Mouse (Mus musculus): ENCODE measurements around the gene Hormad2.

Gene Hormad2

GRCm38 (mm10) chr11:4440978-4441377, at the start of gene Hormad2:
TSS of gene Hormad2 (minus strand) at chr11:4441105.
- DNase-seq, result no peak

- no peak for DNase-seq
These were observed 48.3 kb upstream of the Hormad2 start for GRCm38 (mm10) chr11:4489207-4489606.

GRCm38 (mm10) chr11:4488798-4489197, 47.9 kb upstream of the Hormad2 start:
- no peak for DNase-seq

GRCm38 (mm10) chr11:4488367-4488766, 47.5 kb upstream of the Hormad2 start:
- no peak for DNase-seq

- DNase-seq, result peak; percentile 33
These were observed 46.6 kb upstream of the Hormad2 start for GRCm38 (mm10) chr11:4487401-4487965.

- no peak for DNase-seq
These were observed 43.6 kb upstream of the Hormad2 start for GRCm38 (mm10) chr11:4484541-4484940.

- DNase-seq, result no peak
These were observed 41.7 kb upstream of the Hormad2 start for GRCm38 (mm10) chr11:4482641-4483040.

- DNase-seq, result no peak
These were observed 35.3 kb upstream of the Hormad2 start for GRCm38 (mm10) chr11:4476184-4476697.

GRCm38 (mm10) chr11:4472464-4473179, 31.7 kb upstream of the Hormad2 start:
- DNase-seq, result no peak

- DNase-seq, result no peak
These were observed 30.8 kb upstream of the Hormad2 start for GRCm38 (mm10) chr11:4471734-4472133.

GRCm38 (mm10) chr11:4471251-4471650, 30.3 kb upstream of the Hormad2 start:
- no peak for DNase-seq

- no peak for DNase-seq
These were observed 28.2 kb upstream of the Hormad2 start for GRCm38 (mm10) chr11:4469091-4469490.

- DNase-seq, result no peak
These were observed 26.5 kb upstream of the Hormad2 start for GRCm38 (mm10) chr11:4467436-4467835.

- no peak for DNase-seq
These were observed 25.3 kb upstream of the Hormad2 start for GRCm38 (mm10) chr11:4466191-4466590.

- DNase-seq, result no peak
These were observed 23.7 kb upstream of the Hormad2 start for GRCm38 (mm10) chr11:4464616-4465015.

GRCm38 (mm10) chr11:4464186-4464585, 23.3 kb upstream of the Hormad2 start:
- no peak for DNase-seq

GRCm38 (mm10) chr11:4462868-4463267, 22.0 kb upstream of the Hormad2 start:
- DNase-seq, result no peak

- no peak for DNase-seq
These were observed 20.2 kb upstream of the Hormad2 start for GRCm38 (mm10) chr11:4461154-4461553.

- no peak for DNase-seq
These were observed 19.7 kb upstream of the Hormad2 start for GRCm38 (mm10) chr11:4460615-4461014.

GRCm38 (mm10) chr11:4454895-4455535, 14.1 kb upstream of the Hormad2 start:
- DNase-seq, result no peak

GRCm38 (mm10) chr11:4452467-4453184, 11.7 kb upstream of the Hormad2 start:
- DNase-seq, result no peak

- no peak for DNase-seq
These were observed 10.2 kb upstream of the Hormad2 start for GRCm38 (mm10) chr11:4451116-4451515.

- DNase-seq, result no peak
These were observed 5.4 kb upstream of the Hormad2 start for GRCm38 (mm10) chr11:4446195-4446868.
